Mouse (Mus musculus) limb, embryonic 13.5 days (tissue): ENCODE measurements around the gene Pcyt1a. TPM values are rescaled to one million over a fixed set of nuclear protein-coding genes. Genes with fewer than 3 reads are reported as not detected.

Experiments
- ATAC-seq: fragments of 200-750 bp; cut with Nextera tagmentation; 2 replicates; pipeline ENCODE4 v1.8.0; 2017; ENCODE audit warnings: low read depth, moderate number of reproducible peaks, moderate TSS enrichment; ENCODE audit not compliant: low FRiP score
- H3K27ac ChIP-seq: fragments of 300-500 bp; sonication (generic); 2 replicates; pipeline ENCODE4 v1.5.1; 2015; ENCODE audit warnings: inconsistent platforms, mild to moderate bottlenecking, moderate library complexity
- H3K27me3 ChIP-seq: fragments of 300-500 bp; sonication (generic); 2 replicates; pipeline ENCODE4 v1.6.1; 2015; ENCODE audit warnings: mild to moderate bottlenecking, inconsistent platforms
- H3K36me3 ChIP-seq: fragments of 300-500 bp; sonication (generic); 2 replicates; pipeline ENCODE4 v1.6.1; 2015; ENCODE audit warnings: inconsistent platforms, mild to moderate bottlenecking, moderate library complexity
- H3K4me1 ChIP-seq: fragments of 300-500 bp; sonication (generic); 2 replicates; pipeline ENCODE4 v1.6.1; 2015; ENCODE audit warnings: inconsistent platforms
- H3K4me2 ChIP-seq: fragments of 300-500 bp; sonication (generic); replicated peaks from 2 replicates; pipeline ENCODE4 v1.6.1; 2015; ENCODE audit warnings: inconsistent platforms, mild to moderate bottlenecking, moderate library complexity
- H3K4me3 ChIP-seq: fragments of 300-500 bp; sonication (generic); 2 replicates; pipeline ENCODE4 v1.5.1; 2015; ENCODE audit warnings: moderate library complexity, mild to moderate bottlenecking, inconsistent platforms
- H3K9ac ChIP-seq: fragments of 300-500 bp; sonication (generic); 2 replicates; pipeline ENCODE4 v1.6.1; 2015; ENCODE audit warnings: mild to moderate bottlenecking, inconsistent platforms
- H3K9me3 ChIP-seq: fragments of 300-500 bp; sonication (generic); 2 replicates; pipeline ENCODE4 v1.6.1; 2016; ENCODE audit warnings: inconsistent platforms
- WGBS: fragments of 180-500 bp; shearing (Covaris S2); methylation state at CpG from one replicate; pipeline ENCODE4 v1.1.7; 2015; 5-methylcytosine and 5-hydroxymethylcytosine counted together
- polyA plus RNA-seq: library from polyadenylated mRNA; unstranded; fragments of >200 nt; fragmentation: Nextera tagmentation; extraction: Ambion mirVana; gene quantifications from 2 replicates; pipeline ENCODE4 v1.2.1, GENCODE M21; 2015

Pcyt1a gene
- polyA plus RNA-seq, 1 experiment from 2014 or later, result 43.3 TPM

- no peak overlapping the region for H3K4me2 ChIP-seq
- H3K27me3 ChIP-seq, result no peaks in the 10 kb centered on the region
- H3K36me3 ChIP-seq, result peaks cover 38% of the 10 kb centered on the region
- no peak for ATAC-seq
- H3K9me3 ChIP-seq, result no peaks in the 10 kb centered on the region
- no peak overlapping the region for H3K27ac ChIP-seq
- peaks cover 12% of the 10 kb centered on the region; the same call in 1 of the 2 replicates for H3K4me1 ChIP-seq
- no peak overlapping the region for H3K4me3 ChIP-seq
- 54% methylated on average over 10 of the region's 10 CpGs for WGBS
- no peak overlapping the region for H3K9ac ChIP-seq
These were observed 27.1 kb downstream of the Pcyt1a start for GRCm38 (mm10) chr16:32457589-32458386.

GRCm38 (mm10) chr16:32460518-32460917 lies 29.8 kb downstream of the Pcyt1a start:
- H3K27me3 ChIP-seq, result no peaks in the 10 kb centered on the region
- peaks cover 51% of the 10 kb centered on the region for H3K36me3 ChIP-seq
- H3K27ac ChIP-seq, result no peak overlapping the region
- 59% methylated on average over 4 of the region's 4 CpGs for WGBS
- no peak for ATAC-seq
- no peak overlapping the region for H3K9ac ChIP-seq
- H3K4me3 ChIP-seq, result no peak overlapping the region
- H3K4me1 ChIP-seq, result no peaks in the 10 kb centered on the region
- no peaks in the 10 kb centered on the region for H3K9me3 ChIP-seq
- no peak overlapping the region for H3K4me2 ChIP-seq

- no peak overlapping the region for H3K27ac ChIP-seq
- peaks cover 47% of the 10 kb centered on the region for H3K36me3 ChIP-seq
- no peaks in the 10 kb centered on the region for H3K4me1 ChIP-seq
- H3K9me3 ChIP-seq, result no peaks in the 10 kb centered on the region
- H3K4me2 ChIP-seq, result no peak overlapping the region
- H3K27me3 ChIP-seq, result no peaks in the 10 kb centered on the region
- 93% methylated on average over 5 of the region's 5 CpGs for WGBS
- H3K9ac ChIP-seq, result no peak overlapping the region
- H3K4me3 ChIP-seq, result no peak overlapping the region
- no peak for ATAC-seq
These were observed 31.0 kb downstream of the Pcyt1a start for GRCm38 (mm10) chr16:32461713-32462112.

- no peak overlapping the region for H3K9ac ChIP-seq
- H3K9me3 ChIP-seq, result no peaks in the 10 kb centered on the region
- H3K4me2 ChIP-seq, result no peak overlapping the region
- no peak overlapping the region for H3K27ac ChIP-seq
- no peak for ATAC-seq
- no peak overlapping the region for H3K4me3 ChIP-seq
- WGBS, result 94% methylated on average over 16 of the region's 16 CpGs
- H3K27me3 ChIP-seq, result no peaks in the 10 kb centered on the region
- H3K36me3 ChIP-seq, result peaks cover 54% of the 10 kb centered on the region
- H3K4me1 ChIP-seq, result no peaks in the 10 kb centered on the region
These were observed 32.2 kb downstream of the Pcyt1a start for GRCm38 (mm10) chr16:32462950-32463349.

GRCm38 (mm10) chr16:32463426-32463825 lies 32.7 kb downstream of the Pcyt1a start:
- Histone ChIP-seq H3K9ac (no peak overlapping the region), H3K4me3 (no peak overlapping the region), H3K27ac (no peak overlapping the region), H3K27me3 (no peaks in the 10 kb centered on the region), H3K4me1 (no peaks in the 10 kb centered on the region), H3K9me3 (no peaks in the 10 kb centered on the region), H3K4me2 (no peak overlapping the region), H3K36me3 (peaks cover 59% of the 10 kb centered on the region)
- no peak for ATAC-seq
- WGBS, result 82% methylated on average over 2 of the region's 2 CpGs

GRCm38 (mm10) chr16:32464908-32465307 lies 34.2 kb downstream of the Pcyt1a start:
- no peak overlapping the region for H3K27ac ChIP-seq
- H3K9me3 ChIP-seq, result no peaks in the 10 kb centered on the region
- ATAC-seq, result no peak
- H3K4me2 ChIP-seq, result no peak overlapping the region
- peaks cover 60% of the 10 kb centered on the region for H3K36me3 ChIP-seq
- no CpG with 5 or more reads among the region's 1 CpGs for WGBS
- H3K4me3 ChIP-seq, result no peak overlapping the region
- no peaks in the 10 kb centered on the region for H3K27me3 ChIP-seq
- no peak overlapping the region for H3K9ac ChIP-seq
- no peaks in the 10 kb centered on the region for H3K4me1 ChIP-seq

GRCm38 (mm10) chr16:32468488-32468887 lies 37.8 kb downstream of the Pcyt1a start:
- Histone ChIP-seq H3K9ac (no peak overlapping the region), H3K27ac (no peak overlapping the region), H3K4me1 (no peaks in the 10 kb centered on the region), H3K4me2 (no peak overlapping the region), H3K9me3 (no peaks in the 10 kb centered on the region), H3K36me3 (peaks cover 76% of the 10 kb centered on the region), H3K4me3 (no peak overlapping the region), H3K27me3 (no peaks in the 10 kb centered on the region)
- WGBS, result 43% methylated on average over 3 of the region's 3 CpGs
- ATAC-seq, result no peak

GRCm38 (mm10) chr16:32469404-32470105 lies 38.8 kb downstream of the Pcyt1a start:
- no peak for ATAC-seq
- H3K36me3 ChIP-seq, result peaks cover 69% of the 10 kb centered on the region
- 80% methylated on average over 5 of the region's 5 CpGs for WGBS

GRCm38 (mm10) chr16:32472276-32473015 lies 41.7 kb downstream of the Pcyt1a start:
- Histone ChIP-seq H3K4me1 (0 out of 2 replicates have a peak, but pooled peaks cover 3% of the 10 kb centered on the region), H3K27ac (no peak overlapping the region), H3K4me2 (no peak overlapping the region), H3K9ac (no peak overlapping the region), H3K27me3 (no peaks in the 10 kb centered on the region), H3K36me3 (peaks cover 50% of the 10 kb centered on the region), H3K9me3 (no peaks in the 10 kb centered on the region), H3K4me3 (no peak overlapping the region)
- ATAC-seq, result no peak
- 85% methylated on average over 7 of the region's 7 CpGs for WGBS

More at GRCm38 (mm10) chr16:32469404-32470105, 38.8 kb downstream of the Pcyt1a start:
- H3K4me1 ChIP-seq, result no peaks in the 10 kb centered on the region
- no peak overlapping the region for H3K9ac ChIP-seq
- no peaks in the 10 kb centered on the region for H3K27me3 ChIP-seq
- no peak overlapping the region for H3K27ac ChIP-seq
- no peaks in the 10 kb centered on the region for H3K9me3 ChIP-seq
- H3K4me3 ChIP-seq, result no peak overlapping the region
- H3K4me2 ChIP-seq, result no peak overlapping the region

- H3K4me2 ChIP-seq, result no peak overlapping the region
- H3K4me1 ChIP-seq, result 0 out of 2 replicates have a peak, but pooled peaks cover 3% of the 10 kb centered on the region
- H3K9me3 ChIP-seq, result no peaks in the 10 kb centered on the region
- H3K27me3 ChIP-seq, result no peaks in the 10 kb centered on the region
- H3K9ac ChIP-seq, result no peak overlapping the region
- ATAC-seq, result no peak
- H3K36me3 ChIP-seq, result peaks cover 8% of the 10 kb centered on the region
- H3K27ac ChIP-seq, result no peak overlapping the region
- no peak overlapping the region for H3K4me3 ChIP-seq
- WGBS, result 83% methylated on average over 6 of the region's 6 CpGs
These were observed 46.6 kb downstream of the Pcyt1a start for GRCm38 (mm10) chr16:32477315-32477714.

- H3K27me3 ChIP-seq, result no peaks in the 10 kb centered on the region
- no peaks in the 10 kb centered on the region for H3K36me3 ChIP-seq
- H3K27ac ChIP-seq, result no peak overlapping the region
- H3K9me3 ChIP-seq, result no peaks in the 10 kb centered on the region
- WGBS, result 81% methylated on average over 2 of the region's 2 CpGs
- no peak overlapping the region for H3K4me3 ChIP-seq
- H3K4me1 ChIP-seq, result 0 out of 2 replicates have a peak, but pooled peaks cover 3% of the 10 kb centered on the region
- H3K4me2 ChIP-seq, result no peak overlapping the region
- no peak for ATAC-seq
- H3K9ac ChIP-seq, result no peak overlapping the region
These were observed 48.7 kb downstream of the Pcyt1a start for GRCm38 (mm10) chr16:32479415-32479814.

GRCm38 (mm10) chr16:32484431-32484871 lies 53.7 kb downstream of the Pcyt1a start:
- Histone ChIP-seq H3K27ac (no peak overlapping the region), H3K4me1 (0 out of 2 replicates have a peak, but pooled peaks cover 6% of the 10 kb centered on the region), H3K36me3 (no peaks in the 10 kb centered on the region), H3K27me3 (no peaks in the 10 kb centered on the region), H3K9ac (no peak overlapping the region), H3K4me3 (no peak overlapping the region), H3K9me3 (no peaks in the 10 kb centered on the region), H3K4me2 (no peak overlapping the region)
- no peak for ATAC-seq
- WGBS, result 33% methylated on average over 7 of the region's 7 CpGs
